Mouse (Mus musculus): Measurements from ENCODE around the gene Zfp664.

DNA sequence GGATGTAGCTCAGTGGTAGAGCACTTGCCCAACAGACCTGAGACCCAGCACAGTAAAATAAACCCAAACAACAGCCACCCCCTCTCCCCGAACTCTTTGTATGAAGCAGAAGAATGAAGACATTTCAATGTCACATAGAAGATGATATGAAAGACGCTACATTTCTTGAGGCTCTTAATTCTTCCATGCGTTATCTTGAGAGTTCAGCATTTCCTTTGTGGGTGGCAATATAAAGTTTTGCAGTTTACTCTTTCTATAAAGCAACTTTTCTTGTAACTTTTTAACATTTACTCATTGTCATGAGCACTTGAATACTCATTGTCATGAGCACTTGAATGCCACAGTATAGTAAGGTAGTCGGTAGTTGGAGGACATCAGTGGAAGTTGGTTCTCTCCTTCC lies 8.3 kb upstream of the Zfp664 start:
- TF ChIP-seq CTCF (IDR thresholded peaks at IDR 0.05) (no peak), EP300 (IDR thresholded peaks at IDR 0.05) (no peak)
